Mouse (Mus musculus): ENCODE measurements around the gene Klf5.

Gene Klf5

GRCm38 (mm10) chr14:99309606-99310005 is 11.1 kb downstream of the Klf5 start:
- DNase-seq (ENCODE audit: low read depth, low spot score), result no peak

GRCm38 (mm10) chr14:99310358-99310757 is 11.9 kb downstream of the Klf5 start:
- DNase-seq (ENCODE audit: low read depth, low spot score), result no peak

- no peak for DNase-seq (ENCODE audit: low read depth, low spot score)
Measured at GRCm38 (mm10) chr14:99313062-99313461, 14.6 kb downstream of the Klf5 start.

- no peak for DNase-seq (ENCODE audit: low read depth, low spot score)
Measured at GRCm38 (mm10) chr14:99316275-99316674, 17.8 kb downstream of the Klf5 start.

GRCm38 (mm10) chr14:99320736-99321135 is 22.2 kb downstream of the Klf5 start:
- DNase-seq (ENCODE audit: low read depth, low spot score), result no peak

GRCm38 (mm10) chr14:99323376-99323775 is 24.9 kb downstream of the Klf5 start:
- no peak for DNase-seq (ENCODE audit: low read depth, low spot score)

GRCm38 (mm10) chr14:99324523-99324922 is 26.0 kb downstream of the Klf5 start:
- no peak for DNase-seq (ENCODE audit: low read depth, low spot score)

- DNase-seq (ENCODE audit: low read depth, low spot score), result no peak
Measured at GRCm38 (mm10) chr14:99325597-99326472, 27.3 kb downstream of the Klf5 start.

GRCm38 (mm10) chr14:99336598-99336997 is 38.1 kb downstream of the Klf5 start:
- DNase-seq (ENCODE audit: low read depth, low spot score), result no peak

GRCm38 (mm10) chr14:99339021-99339420 is 40.5 kb downstream of the Klf5 start:
- no peak for DNase-seq (ENCODE audit: low read depth, low spot score)

GRCm38 (mm10) chr14:99339681-99340522 is 41.4 kb downstream of the Klf5 start:
- DNase-seq (ENCODE audit: low read depth, low spot score), result no peak

- DNase-seq (ENCODE audit: low read depth, low spot score), result no peak
Measured at GRCm38 (mm10) chr14:99340703-99341102, 42.2 kb downstream of the Klf5 start.

GRCm38 (mm10) chr14:99348175-99348764 is 49.8 kb downstream of the Klf5 start:
- DNase-seq (ENCODE audit: low read depth, low spot score), result no peak

GRCm38 (mm10) chr14:99349606-99350005 is 51.1 kb downstream of the Klf5 start:
- DNase-seq (ENCODE audit: low read depth, low spot score), result no peak

- no peak for DNase-seq (ENCODE audit: low read depth, low spot score)
Measured at GRCm38 (mm10) chr14:99352989-99353388, 54.5 kb downstream of the Klf5 start.

GRCm38 (mm10) chr14:99354046-99354445 is 55.6 kb downstream of the Klf5 start:
- no peak for DNase-seq (ENCODE audit: low read depth, low spot score)

- no peak for DNase-seq (ENCODE audit: low read depth, low spot score)
Measured at GRCm38 (mm10) chr14:99354761-99355609, 56.5 kb downstream of the Klf5 start.

GRCm38 (mm10) chr14:99355610-99355870 is 57.0 kb downstream of the Klf5 start:
- DNase-seq (ENCODE audit: low read depth, low spot score), result no peak

- DNase-seq (ENCODE audit: low read depth, low spot score), result no peak
Measured at GRCm38 (mm10) chr14:99362956-99363355, 64.5 kb downstream of the Klf5 start.

GRCm38 (mm10) chr14:99364007-99364784 is 65.7 kb downstream of the Klf5 start:
- no peak for DNase-seq (ENCODE audit: low read depth, low spot score)
